Mouse (Mus musculus) hindbrain, embryonic 11.5 days (tissue): ENCODE results near the gene Nup43. TPM values are rescaled to one million over a fixed set of nuclear protein-coding genes. Genes with fewer than 3 reads are reported as not detected.
"Not testable (repeated sequence)": the region's sequence is repeated elsewhere in the genome, so short reads cannot be mapped to it uniquely, and the experiment has no call there.

Source experiments
- ATAC-seq: fragments of 200-750 bp; cut with Nextera tagmentation; 2 replicates; pipeline ENCODE4 v1.8.0; 2017; ENCODE audit warnings: mild to moderate bottlenecking, moderate TSS enrichment, moderate library complexity; ENCODE audit not compliant: low FRiP score
- DNase-seq: peaks from one replicate; pipeline ENCODE4 v3.0.0-alpha.2; 2015; ENCODE audit warnings: low spot score
- H3K27ac ChIP-seq: fragments of 300-500 bp; sonication (generic); 2 replicates; pipeline ENCODE4 v1.5.1; 2014; ENCODE audit warnings: mild to moderate bottlenecking, low read depth, low read length
- H3K27me3 ChIP-seq: fragments of 300-500 bp; sonication (generic); 2 replicates; pipeline ENCODE4 v1.6.1; 2014; ENCODE audit warnings: mild to moderate bottlenecking, low read length, moderate library complexity, mixed read lengths; ENCODE audit not compliant: control insufficient read depth, insufficient read depth
- H3K36me3 ChIP-seq: fragments of 300-500 bp; sonication (generic); 2 replicates; pipeline ENCODE4 v1.6.1; 2014; ENCODE audit warnings: mild to moderate bottlenecking, low read length, moderate library complexity, mixed read lengths; ENCODE audit not compliant: control insufficient read depth, insufficient read depth
- H3K4me1 ChIP-seq: fragments of 300-500 bp; sonication (generic); replicated peaks from 2 replicates; pipeline ENCODE4 v1.6.1; 2014; ENCODE audit warnings: low read length, mixed read lengths; ENCODE audit not compliant: control insufficient read depth, insufficient read depth
- H3K4me2 ChIP-seq: fragments of 300-500 bp; sonication (generic); replicated peaks from 2 replicates; pipeline ENCODE4 v1.6.1; 2014; ENCODE audit warnings: mild to moderate bottlenecking, low read depth, low read length
- H3K4me3 ChIP-seq: fragments of 300-500 bp; sonication (generic); 2 replicates; pipeline ENCODE4 v1.5.1; 2014; ENCODE audit warnings: low read depth, low read length
- H3K9ac ChIP-seq: fragments of 300-500 bp; sonication (generic); 2 replicates; pipeline ENCODE4 v1.6.1; 2014; ENCODE audit warnings: low read depth, low read length
- H3K9me3 ChIP-seq: fragments of 300-500 bp; sonication (generic); 2 replicates; pipeline ENCODE4 v1.6.1; 2016; ENCODE audit warnings: low read length; ENCODE audit not compliant: control insufficient read depth
- WGBS: fragments of 180-500 bp; shearing (Covaris S2); extraction: QIAGEN DNeasy Blood & Tissue Kit; methylation state at CpG from one replicate; pipeline ENCODE4 v1.1.7; 2014; 5-methylcytosine and 5-hydroxymethylcytosine counted together
- polyA plus RNA-seq: library from polyadenylated mRNA; unstranded; fragments of >200 nt; fragmentation: Nextera tagmentation; extraction: Ambion mirVana; gene quantifications from 2 replicates; pipeline ENCODE4 v1.2.1, GENCODE M21; 2014

Nup43 gene
- 62.3 and 68.1 TPM in 2 replicates for polyA plus RNA-seq

DNA sequence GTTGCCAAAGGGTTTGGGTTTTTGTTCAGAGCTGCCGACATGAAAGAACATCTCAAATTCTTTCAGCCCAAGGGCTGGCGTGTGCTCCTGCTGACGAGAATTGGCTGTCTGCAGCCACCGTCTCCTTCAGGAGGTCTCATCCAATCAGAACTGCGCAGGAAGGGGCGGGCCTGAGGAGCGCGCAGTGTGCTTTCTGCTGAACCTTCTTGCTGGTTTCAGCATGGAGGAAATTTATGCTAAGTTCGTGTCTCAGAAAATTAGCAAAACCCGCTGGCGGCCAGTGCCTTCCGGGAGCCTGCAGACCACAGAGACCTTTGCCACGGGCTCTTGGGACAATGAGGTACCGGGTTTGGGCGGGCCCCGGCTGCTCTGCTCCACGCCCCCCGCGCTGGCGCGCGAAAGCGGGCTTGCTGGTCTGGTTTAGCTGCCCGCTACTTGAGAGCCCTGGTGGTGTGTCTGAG, at the start of gene Nup43:
Gene Nup43, plus strand, starts transcription at position 162 of the 461 bp plus-strand sequence.
- Histone ChIP-seq H3K4me1 (no peaks in the 10 kb centered on the region), H3K9ac (peak within 1 kb of the TSS; percentile 45), H3K9me3 (no peaks in the 10 kb centered on the region), H3K4me3 (peak within 1 kb of the TSS; percentile 57), H3K4me2 (peak within 1 kb of the TSS; percentile 60), H3K36me3 (0 out of 2 replicates have a peak, but pooled peaks cover 2% of the 10 kb centered on the region), H3K27ac (peak within 1 kb of the TSS; percentile 4; the same call in 1 of the 2 replicates), H3K27me3 (no peaks in the 10 kb centered on the region)
- peak; percentile 93 for DNase-seq
- WGBS = under 1% methylated on average over 24 of the region's 24 CpGs
- peak; percentile 86 for ATAC-seq

GRCm38 (mm10) chr10:7617556-7617955, 49.7 kb upstream of the Nup43 start:
- H3K4me2 ChIP-seq, H3K36me3 ChIP-seq, DNase-seq, H3K9ac ChIP-seq, H3K27ac ChIP-seq, H3K27me3 ChIP-seq, ATAC-seq, H3K9me3 ChIP-seq, H3K4me1 ChIP-seq, H3K4me3 ChIP-seq: not testable (repeated sequence)
- 32% methylated on average over 3 of the region's 3 CpGs for WGBS

DNA sequence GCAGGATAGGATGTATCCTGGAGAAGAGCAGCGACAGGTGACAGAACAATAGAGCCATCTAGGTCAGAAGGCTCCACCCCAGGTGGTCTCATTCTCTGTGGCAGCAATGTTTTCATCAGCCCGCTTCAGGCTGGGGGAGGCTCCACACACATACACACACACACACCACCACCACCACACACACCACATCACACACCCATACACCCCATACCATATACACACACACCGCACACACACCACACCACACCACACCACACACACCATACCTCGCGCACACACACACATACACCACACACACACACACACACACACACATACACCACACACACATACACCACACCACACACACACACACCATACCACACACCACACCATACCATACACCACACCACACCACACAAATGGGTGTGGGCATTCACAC, 47.5 kb upstream of the Nup43 start:
- 89% methylated on average over 1 of the region's 5 CpGs for WGBS
- ATAC-seq (no peak), DNase-seq (no peak)
- Histone ChIP-seq H3K4me2 (no peak overlapping the region), H3K9ac (no peak overlapping the region), H3K4me1 (no peaks in the 10 kb centered on the region), H3K36me3 (no peaks in the 10 kb centered on the region), H3K27me3 (no peaks in the 10 kb centered on the region), H3K4me3 (no peak overlapping the region), H3K27ac (no peak overlapping the region), H3K9me3 (peaks cover under 1% of the 10 kb centered on the region; the same call in 1 of the 2 replicates)

- 82% methylated on average over 5 of the region's 5 CpGs for WGBS
Observed at GRCm38 (mm10) chr10:7620723-7621122, 46.6 kb upstream of the Nup43 start.

DNA sequence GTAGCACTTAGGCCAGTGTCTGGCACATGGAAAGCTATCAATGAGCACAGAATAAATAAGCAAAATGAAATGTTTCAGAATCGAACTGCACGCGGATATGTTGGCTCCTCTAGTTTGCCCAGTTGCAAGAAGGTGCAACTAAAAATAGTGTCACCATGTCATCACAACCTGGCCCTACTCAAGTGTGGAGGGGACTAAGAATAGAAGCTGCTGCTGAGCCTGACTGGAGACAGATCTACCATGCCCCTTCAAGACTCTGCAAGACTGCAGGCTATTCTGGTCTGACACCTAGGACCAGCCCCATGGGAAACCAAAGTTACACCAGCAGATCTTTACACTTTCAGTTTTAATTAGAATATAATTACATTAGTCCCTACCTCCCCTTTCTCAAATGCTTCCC, 44.9 kb upstream of the Nup43 start:
- 96% methylated on average over 3 of the region's 3 CpGs for WGBS
- no peak overlapping the region for H3K4me2 ChIP-seq
- no peak overlapping the region for H3K4me3 ChIP-seq
- H3K27ac ChIP-seq = no peak overlapping the region
- no peaks in the 10 kb centered on the region for H3K36me3 ChIP-seq
- no peak for ATAC-seq
- no peak for DNase-seq
- no peaks in the 10 kb centered on the region for H3K27me3 ChIP-seq
- H3K9ac ChIP-seq = no peak overlapping the region
- no peaks in the 10 kb centered on the region for H3K9me3 ChIP-seq
- no peaks in the 10 kb centered on the region for H3K4me1 ChIP-seq

More at GRCm38 (mm10) chr10:7620723-7621122, 46.6 kb upstream of the Nup43 start:
- Histone ChIP-seq H3K9me3 (no peaks in the 10 kb centered on the region), H3K4me3 (no peak overlapping the region), H3K36me3 (no peaks in the 10 kb centered on the region), H3K27me3 (no peaks in the 10 kb centered on the region), H3K27ac (no peak overlapping the region), H3K4me2 (no peak overlapping the region), H3K4me1 (no peaks in the 10 kb centered on the region), H3K9ac (no peak overlapping the region)
- ATAC-seq = no peak; the same call in 1 of the 2 replicates
- DNase-seq = no peak

DNA sequence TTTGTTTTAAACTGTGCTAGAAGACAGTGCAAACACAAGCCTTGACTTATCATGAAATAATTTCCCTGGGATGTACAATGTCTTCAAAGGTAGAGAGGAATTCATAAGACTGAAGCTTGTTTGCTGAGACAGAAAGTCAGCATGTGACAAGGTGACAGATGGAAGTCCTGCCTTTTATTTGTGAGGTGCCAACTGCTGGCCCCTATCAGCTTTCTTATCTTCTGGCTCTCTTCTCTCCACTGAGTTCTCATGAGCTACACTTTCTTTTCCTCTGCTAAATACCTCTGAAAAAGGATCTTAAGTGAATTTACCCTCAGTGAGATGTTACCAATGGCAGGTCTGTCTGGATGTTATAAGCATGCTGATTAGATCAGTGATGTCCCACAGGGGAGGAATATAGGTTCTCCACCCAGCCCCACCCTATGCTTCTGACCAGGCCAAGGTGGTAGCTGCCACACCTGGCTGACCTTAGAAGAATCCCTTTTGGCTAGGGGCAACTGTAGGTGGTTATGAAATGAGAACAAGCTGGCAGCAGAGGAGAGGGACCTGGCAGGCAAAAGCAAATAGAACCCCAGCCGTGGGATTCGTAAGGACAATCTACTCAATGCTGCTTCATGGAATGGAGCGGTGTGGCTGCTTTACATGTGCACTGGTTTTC, 43.3 kb upstream of the Nup43 start:
- H3K9me3 ChIP-seq = no peaks in the 10 kb centered on the region
- no peak for DNase-seq
- H3K4me3 ChIP-seq = no peak overlapping the region
- H3K4me2 ChIP-seq = no peak overlapping the region
- 97% methylated on average over 3 of the region's 3 CpGs for WGBS
- no peak for ATAC-seq
- no peak overlapping the region for H3K27ac ChIP-seq
- H3K4me1 ChIP-seq = no peaks in the 10 kb centered on the region
- H3K27me3 ChIP-seq = no peaks in the 10 kb centered on the region
- H3K9ac ChIP-seq = no peak overlapping the region
- H3K36me3 ChIP-seq = no peaks in the 10 kb centered on the region

- Histone ChIP-seq H3K36me3 (no peaks in the 10 kb centered on the region), H3K9ac (no peak overlapping the region), H3K27ac (no peak overlapping the region), H3K27me3 (no peaks in the 10 kb centered on the region), H3K4me2 (no peak overlapping the region), H3K4me1 (no peaks in the 10 kb centered on the region), H3K9me3 (no peaks in the 10 kb centered on the region), H3K4me3 (no peak overlapping the region)
- WGBS = 96% methylated on average over 4 of the region's 4 CpGs
- ATAC-seq (no peak), DNase-seq (no peak)
Observed at GRCm38 (mm10) chr10:7629092-7629491, 38.2 kb upstream of the Nup43 start.

DNA sequence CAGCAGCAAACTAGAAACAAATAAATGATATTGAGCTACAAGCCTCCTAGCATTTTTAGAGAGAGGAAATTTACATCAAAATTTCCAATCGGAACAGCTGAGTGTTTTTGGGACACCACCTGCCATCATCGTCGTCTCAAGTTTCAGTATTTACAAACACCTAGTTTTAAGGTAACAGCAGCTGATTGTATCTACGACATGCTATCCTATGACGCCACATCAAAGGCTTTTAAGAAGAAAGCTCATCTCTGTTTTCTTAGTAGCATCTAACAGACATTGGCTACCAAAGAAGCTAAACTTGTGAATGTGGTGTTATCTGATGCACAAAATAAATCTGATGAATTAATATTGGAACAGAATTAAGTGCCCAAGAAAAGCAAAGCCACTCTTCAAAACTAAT, 37.0 kb upstream of the Nup43 start:
- Histone ChIP-seq H3K4me2 (no peak overlapping the region), H3K4me3 (no peak overlapping the region), H3K36me3 (no peaks in the 10 kb centered on the region), H3K9ac (no peak overlapping the region), H3K4me1 (no peaks in the 10 kb centered on the region), H3K9me3 (no peaks in the 10 kb centered on the region), H3K27me3 (no peaks in the 10 kb centered on the region), H3K27ac (no peak overlapping the region)
- DNase-seq (no peak), ATAC-seq (no peak)
- WGBS = 89% methylated on average over 5 of the region's 5 CpGs
